Mouse (Mus musculus) cerebellum, adult 11-12 months (tissue): ENCODE measurements around the gene Atg10.
"Not testable (repeated sequence)": the region's sequence is repeated elsewhere in the genome, so short reads cannot be mapped to it uniquely, and the experiment has no call there.

Source experiments
- DNase-seq: peaks from one replicate; pipeline ENCODE4 v3.0.0; 2022

The Atg10 gene

GRCm38 (mm10) chr13:91223587-91224437, at the start of gene Atg10:
Gene Atg10, minus strand, starts transcription at chr13:91223968.
- peak; percentile 95 for DNase-seq

- no peak for DNase-seq
Observed at GRCm38 (mm10) chr13:91252406-91252805, 28.6 kb upstream of the Atg10 start.

DNA sequence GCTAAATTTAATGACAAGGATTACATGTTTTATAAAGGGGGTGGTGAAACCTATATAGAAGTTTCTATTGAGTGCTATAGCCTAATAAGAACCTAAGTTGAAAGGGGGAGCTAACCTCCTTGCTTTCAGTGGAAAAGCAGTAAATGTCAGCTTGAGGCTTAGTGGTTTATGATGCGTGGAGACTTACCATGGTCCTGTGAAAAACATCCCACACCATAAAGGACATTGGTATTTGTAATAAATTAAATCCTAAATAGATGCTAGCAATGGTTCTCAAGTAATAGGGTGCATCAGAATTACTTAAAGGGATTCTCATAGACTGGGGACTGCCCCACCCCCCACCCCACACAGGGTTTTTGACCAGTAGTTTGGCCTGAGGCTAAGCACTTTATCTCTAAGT, 27.9 kb upstream of the Atg10 start:
- no peak for DNase-seq

GRCm38 (mm10) chr13:91250050-91250449, 26.3 kb upstream of the Atg10 start:
- not testable (repeated sequence) for DNase-seq

DNA sequence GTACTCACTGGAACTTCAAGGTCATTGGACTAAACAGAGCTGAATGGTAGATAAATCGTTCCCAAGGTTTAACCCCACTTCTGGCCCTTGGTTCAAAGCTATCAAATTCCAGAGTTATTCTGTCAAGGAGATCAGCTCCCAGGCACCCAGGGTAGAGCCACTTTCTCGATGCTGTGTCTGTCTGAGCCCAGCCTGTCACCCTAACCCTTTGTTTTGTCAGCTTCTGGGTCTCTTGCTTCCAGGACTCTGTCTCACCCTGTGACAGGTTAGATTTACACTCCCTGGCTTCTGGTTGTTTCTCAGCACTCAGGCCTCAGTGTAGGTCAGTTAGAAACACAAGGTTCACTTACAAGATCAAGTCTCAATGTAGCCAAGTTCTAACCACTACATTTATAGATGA, 22.7 kb upstream of the Atg10 start:
- no peak for DNase-seq

GRCm38 (mm10) chr13:91237976-91238375, 14.2 kb upstream of the Atg10 start:
- DNase-seq = no peak

DNA sequence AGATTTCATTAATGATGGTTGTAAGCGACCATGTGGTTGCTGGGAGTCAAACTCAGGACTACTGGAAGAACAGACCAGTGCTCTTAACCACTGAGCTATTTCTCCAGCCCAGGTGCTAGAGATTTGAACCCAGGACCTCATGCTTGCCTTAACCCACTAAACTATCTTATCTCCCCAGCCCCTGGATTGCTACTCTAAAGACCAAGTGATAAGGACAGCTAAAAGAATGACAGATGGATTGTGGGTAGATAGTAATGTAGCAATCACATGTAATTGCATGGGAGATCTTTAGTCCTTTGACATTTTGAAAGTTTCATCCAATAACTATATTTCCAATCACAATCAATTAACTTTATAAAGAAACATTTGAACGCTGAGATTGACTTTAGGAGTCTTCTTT, 13.1 kb upstream of the Atg10 start:
- DNase-seq = no peak

DNA sequence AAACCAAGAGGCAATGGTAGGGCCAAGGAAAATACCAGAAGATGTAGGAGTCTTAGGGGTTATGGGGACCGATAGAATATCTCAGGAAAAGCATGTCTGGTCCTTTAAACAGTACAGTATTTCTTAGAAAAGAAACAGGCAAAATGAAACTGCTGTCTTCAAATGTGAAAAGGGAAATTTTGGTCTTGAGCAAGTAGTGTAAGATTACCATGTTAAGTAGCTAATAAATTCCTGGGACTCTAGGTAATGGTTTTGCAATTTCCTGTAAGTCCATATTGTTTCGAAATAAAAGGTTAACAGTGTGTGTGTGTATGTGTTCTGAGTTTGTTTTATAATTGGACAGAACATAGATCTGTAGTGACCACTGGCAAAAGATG, 658 bp upstream of the Atg10 start:
- DNase-seq = no peak

- DNase-seq = no peak
Observed at GRCm38 (mm10) chr13:91223063-91223462, 705 bp downstream of the Atg10 start.

- no peak for DNase-seq
Observed at GRCm38 (mm10) chr13:91221696-91222095, 2.1 kb downstream of the Atg10 start.

DNA sequence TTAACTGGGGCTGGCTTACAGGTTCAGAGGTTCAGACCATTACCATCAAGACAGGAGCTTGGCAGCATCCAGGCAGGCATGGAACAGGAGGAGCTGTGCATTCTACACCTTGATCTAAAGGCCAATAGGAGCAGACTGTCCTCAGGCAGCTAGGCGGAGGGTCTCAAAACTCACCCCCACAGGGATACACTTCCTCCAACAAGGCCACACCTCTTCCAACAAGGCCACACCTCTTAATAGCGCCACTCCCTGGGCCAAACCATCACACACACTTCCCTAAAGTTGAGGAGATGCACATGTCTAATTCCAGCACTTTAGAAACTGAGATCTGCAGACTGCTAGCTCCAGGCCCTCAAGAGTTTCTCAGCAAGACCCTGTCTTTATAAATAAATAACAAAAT, 6.1 kb downstream of the Atg10 start:
- no peak for DNase-seq

GRCm38 (mm10) chr13:91216656-91217205, 7.0 kb downstream of the Atg10 start:
- DNase-seq = no peak

DNA sequence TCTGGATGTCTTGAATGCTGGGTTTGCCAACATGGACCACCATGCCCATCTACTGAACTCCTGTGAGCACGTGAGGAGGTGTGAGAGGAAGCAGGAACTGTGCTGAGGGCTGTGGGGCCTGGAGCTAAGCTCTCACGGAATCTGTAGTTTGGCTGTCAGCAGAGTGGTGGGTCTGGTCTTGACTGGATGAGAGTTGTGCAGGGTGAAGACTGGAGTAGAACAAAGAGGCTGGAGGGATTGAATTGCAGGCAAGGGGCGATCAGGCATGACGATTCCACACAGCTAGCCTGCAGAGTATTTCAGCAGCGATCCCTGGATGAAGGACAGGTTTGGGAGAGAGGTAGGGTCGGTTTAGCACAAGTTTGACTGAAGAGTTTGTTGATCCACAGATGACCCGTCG, 10.8 kb downstream of the Atg10 start:
- DNase-seq = no peak

GRCm38 (mm10) chr13:91206237-91206636, 17.5 kb downstream of the Atg10 start:
- DNase-seq = no peak

DNA sequence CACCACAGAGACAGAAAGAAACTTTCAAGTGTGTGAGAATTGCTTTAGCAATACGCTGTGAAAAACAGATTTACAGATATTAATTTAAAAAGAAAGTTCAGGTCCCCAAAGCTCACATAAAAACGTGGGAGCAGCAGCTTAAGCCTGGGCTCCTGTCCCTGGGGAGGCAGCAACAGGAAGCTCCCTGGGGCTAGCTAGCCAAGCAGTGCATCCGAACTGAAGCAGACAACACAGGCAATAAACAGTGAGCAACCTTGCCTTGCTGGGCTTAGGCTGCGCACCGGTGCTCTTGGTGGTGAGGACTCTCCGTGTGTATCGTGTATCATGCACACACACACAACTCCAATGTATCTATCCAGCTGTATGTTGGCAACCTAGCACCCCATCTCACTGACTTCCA, 21.2 kb downstream of the Atg10 start:
- no peak for DNase-seq

DNA sequence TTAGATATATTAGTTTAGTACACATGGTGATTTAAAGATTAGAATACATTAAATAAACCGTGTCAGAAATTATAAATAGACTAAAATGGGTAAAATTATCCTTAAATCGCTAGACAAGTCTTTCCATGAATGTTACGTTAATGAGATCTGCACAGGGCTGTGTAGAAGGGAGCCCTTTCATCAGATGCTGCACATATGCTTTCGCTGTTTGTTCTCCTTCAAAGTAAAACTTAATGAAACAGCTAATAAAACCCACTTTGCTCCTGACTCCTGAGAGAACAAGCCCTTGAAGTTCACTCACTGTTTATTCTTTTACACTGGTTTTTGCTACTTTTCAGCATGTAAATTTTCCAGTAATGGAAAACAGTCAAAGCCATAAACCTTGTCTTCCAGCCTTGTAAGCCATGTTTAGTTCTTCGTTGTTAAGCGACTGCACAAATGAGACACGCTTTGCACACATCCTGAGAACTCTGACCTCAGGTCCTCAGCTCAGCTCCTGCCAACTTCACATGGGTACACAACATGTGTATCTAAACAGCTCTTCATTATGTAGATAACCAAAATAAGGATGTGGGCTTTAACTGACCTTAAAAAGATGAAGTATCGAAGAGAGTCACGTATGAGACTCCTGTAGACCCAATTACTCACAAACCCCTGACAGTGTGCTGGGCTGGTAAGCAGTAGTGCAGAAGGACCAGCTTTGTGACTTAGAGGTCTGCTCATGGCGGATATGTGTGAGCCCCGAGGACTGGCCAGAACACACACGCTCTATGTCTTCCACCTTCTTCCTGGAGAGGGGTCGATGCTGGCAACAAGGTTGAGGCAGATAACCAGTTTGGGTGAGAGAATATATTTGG, 36.2 kb downstream of the Atg10 start:
- DNase-seq = no peak

GRCm38 (mm10) chr13:91185248-91185867, 38.4 kb downstream of the Atg10 start:
- no peak for DNase-seq

DNA sequence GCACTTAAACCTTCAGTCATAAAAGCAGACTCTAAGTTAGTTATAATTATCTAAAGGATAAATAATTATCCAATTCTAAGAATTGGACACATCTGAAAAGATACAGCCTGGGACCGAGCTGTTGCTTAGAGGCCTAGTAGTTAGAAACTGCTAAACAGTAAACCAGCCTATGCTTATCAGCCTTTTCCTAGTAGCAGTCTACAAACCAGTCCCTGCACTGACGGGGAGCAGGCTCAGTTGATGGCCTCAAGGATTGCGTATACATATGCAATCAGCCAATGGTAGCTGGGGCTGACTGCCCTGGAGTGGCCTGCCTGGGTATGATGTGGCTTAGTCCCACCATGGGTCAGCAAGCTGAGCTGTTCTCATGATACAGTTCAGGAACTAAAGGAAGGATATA, 39.5 kb downstream of the Atg10 start:
- DNase-seq = no peak

- DNase-seq = no peak
Observed at GRCm38 (mm10) chr13:91180364-91180763, 43.4 kb downstream of the Atg10 start.

- peak; percentile 39 for DNase-seq
Observed at GRCm38 (mm10) chr13:91179174-91179899, 44.4 kb downstream of the Atg10 start.

GRCm38 (mm10) chr13:91178428-91179160, 45.2 kb downstream of the Atg10 start:
- DNase-seq = no peak

DNA sequence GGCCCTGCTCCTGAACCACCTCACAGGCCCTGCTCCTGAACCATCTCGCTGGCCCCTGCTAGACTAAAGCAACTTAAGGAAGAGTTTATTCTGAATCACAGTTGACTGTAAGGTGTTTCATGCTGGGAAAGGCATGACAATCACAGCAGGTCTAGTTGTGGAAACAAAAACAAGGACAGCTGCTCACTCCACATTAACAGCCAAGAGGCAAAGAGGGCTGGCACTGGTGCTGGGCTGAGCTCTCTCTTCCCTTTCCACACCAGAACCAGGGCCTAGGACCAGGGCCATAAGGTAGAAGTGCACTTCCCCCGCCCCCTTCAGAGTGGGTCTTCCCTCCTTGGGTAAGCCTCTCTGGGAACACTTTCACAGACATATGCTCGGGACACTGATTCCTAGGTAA, 48.4 kb downstream of the Atg10 start:
- DNase-seq = peak; percentile 82
